Mouse (Mus musculus) hematopoietic multipotent progenitor cell, adult 10-12 weeks (in vitro differentiated cells): Measurements from ENCODE around the gene Cav1. TPM values are rescaled to one million over a fixed set of nuclear protein-coding genes. Genes with fewer than 3 reads are reported as not detected.

ENCODE experiments used
- polyA plus RNA-seq: library from polyadenylated mRNA; stranded (reverse); fragments of >175 nt; gene quantifications from 2 replicates; pipeline ENCODE4 v1.2.3, GENCODE M21; 2012; ENCODE audit warnings: low replicate concordance

Gene Cav1
- polyA plus RNA-seq, result 0.40 and 2.0 TPM in 2 replicates

DNA sequence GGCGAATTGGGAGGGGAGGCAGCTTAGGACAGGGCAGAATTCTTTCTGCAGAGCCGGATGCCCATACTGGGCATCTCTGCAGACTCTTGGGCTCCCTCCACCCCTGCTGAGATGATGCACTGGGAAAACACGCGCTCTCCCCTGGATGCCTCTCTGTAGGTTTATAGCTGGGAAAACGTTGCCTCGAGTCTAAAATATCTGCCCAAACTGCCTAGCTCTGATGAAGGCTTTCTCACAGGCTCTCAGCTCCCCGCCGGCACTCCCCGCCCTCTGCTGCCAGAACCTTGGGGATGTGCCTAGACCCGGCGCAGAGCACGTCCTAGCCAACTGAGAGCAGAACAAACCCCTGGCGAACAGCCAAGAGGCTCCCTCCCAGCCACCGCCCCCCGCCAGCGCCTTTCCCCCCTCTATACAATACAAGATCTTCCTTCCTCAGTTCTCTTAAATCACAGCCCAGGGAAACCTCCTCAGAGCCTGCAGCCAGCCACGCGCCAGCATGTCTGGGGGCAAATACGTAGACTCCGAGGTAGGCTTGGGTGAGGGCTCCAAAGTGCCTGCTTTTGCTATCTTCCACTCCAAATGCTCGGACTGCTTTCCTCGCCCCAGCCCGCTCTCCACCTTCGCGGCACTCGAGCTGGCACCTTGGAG, at the start of gene Cav1:
Gene Cav1 (plus strand): TSS at position 382 of the 648 bp plus-strand sequence.

DNA sequence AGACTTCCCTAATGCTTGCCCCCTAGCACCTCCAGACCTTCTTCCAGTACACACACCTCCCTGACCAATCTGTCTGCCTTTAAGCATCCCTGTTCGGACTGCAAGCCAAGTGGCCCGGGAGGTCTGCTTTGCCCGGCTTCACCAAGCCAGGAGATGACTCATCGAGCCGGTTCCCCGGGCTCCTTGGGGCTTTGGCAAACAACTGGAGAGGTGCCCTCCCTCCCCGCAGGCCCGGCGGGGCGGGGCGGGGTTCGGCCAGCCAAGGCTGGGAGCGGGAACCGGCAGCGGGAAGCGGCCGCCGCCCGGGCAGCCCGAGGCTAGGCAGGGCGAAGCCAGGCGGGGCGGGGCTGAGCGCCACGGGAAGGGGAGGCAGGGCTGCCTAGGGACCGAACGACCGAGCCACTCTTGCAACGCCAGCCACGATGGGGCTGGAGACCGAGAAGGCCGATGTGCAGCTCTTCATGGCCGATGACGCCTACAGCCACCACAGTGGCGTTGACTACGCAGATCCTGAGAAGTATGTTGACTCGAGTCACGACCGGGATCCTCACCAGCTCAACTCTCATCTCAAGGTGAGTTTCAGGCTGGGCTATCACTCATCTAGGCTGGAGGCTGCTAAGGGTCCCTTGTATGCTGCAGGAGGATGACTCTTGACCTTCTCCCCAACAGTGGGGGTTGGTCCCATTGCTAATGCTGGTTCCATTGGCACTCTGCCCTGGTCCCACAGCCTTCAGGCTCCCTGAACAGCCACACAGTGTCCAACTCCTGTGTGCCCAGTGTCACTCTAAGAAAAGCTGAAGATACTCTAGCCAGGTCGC, 25.0 kb upstream of the Cav1 start, which contains the start of gene Cav2:
Gene Cav2 (plus strand): TSS at position 247 of the 818 bp plus-strand sequence.

Other genes starting within 250 kb of the Cav1 start
- 33.6 and 42.6 TPM in 2 replicates for gene Tes, start 241.2 kb upstream of the Cav1 start, polyA plus RNA-seq
- gene Cav2, start 25.1 kb upstream of the Cav1 start, polyA plus RNA-seq, result 0.14 and 0.55 TPM in 2 replicates
- gene Met, start 157.5 kb downstream of the Cav1 start, polyA plus RNA-seq, result 0.25 and 0.30 TPM in 2 replicates